Mouse (Mus musculus) CH12.LX (cell line): ENCODE results near the gene Nub1. TPM values are rescaled to one million over a fixed set of nuclear protein-coding genes. Genes with fewer than 3 reads are reported as not detected.

Experiments
- DNase-seq: peaks from one replicate; pipeline ENCODE4 v3.0.0-alpha.2; 2013; ENCODE audit errors: extremely low read depth
- H3K27ac ChIP-seq: 2 replicates; pipeline ENCODE4 v1.5.1; 2012; ENCODE audit warnings: low read depth, mild to moderate bottlenecking, control low read depth, moderate library complexity; ENCODE audit not compliant: insufficient read depth
- H3K27me3 ChIP-seq: replicated peaks from 2 replicates; pipeline ENCODE3; 2012; ENCODE audit warnings: inconsistent platforms
- H3K36me3 ChIP-seq, 2 experiments: replicated peaks in 1 of 2; 2 replicates each; pipeline versions ENCODE3 to v1.6.1; 2012; ENCODE audit warnings: inconsistent platforms in 1 of 2, low read length in 1 of 2, mild to moderate bottlenecking in 1 of 2, mixed read lengths in 1 of 2, moderate library complexity in 1 of 2; ENCODE audit not compliant: control insufficient read depth in 1 of 2, insufficient read depth in 1 of 2
- H3K4me1 ChIP-seq, 2 experiments: 2 replicates each; pipeline ENCODE4 v1.6.1; 2012; ENCODE audit warnings: inconsistent platforms in 1 of 2, moderate library complexity in 1 of 2; ENCODE audit not compliant: insufficient read depth in 2 of 2, control insufficient read depth in 1 of 2
- H3K4me2 ChIP-seq: 2 replicates; pipeline ENCODE4 v1.6.1; 2012; ENCODE audit warnings: low read depth, mild to moderate bottlenecking, control low read depth; ENCODE audit not compliant: poor library complexity, insufficient read depth, severe bottlenecking
- H3K4me3 ChIP-seq, 3 experiments: fragments of 150-350 bp in 1 of 3; sonication (generic) in 1 of 3; replicated peaks in 1 of 3; 2 replicates each; pipeline versions ENCODE3 to v1.5.1; 2011 to 2012; ENCODE audit warnings: low read depth in 2 of 3, low read length in 2 of 3, mild to moderate bottlenecking in 2 of 3, moderate library complexity in 2 of 3, control low read depth in 1 of 3, improper control_type of control experiment in 1 of 3, inconsistent platforms in 1 of 3, mixed read lengths in 1 of 3; ENCODE audit not compliant: poor library complexity in 1 of 3
- H3K79me2 ChIP-seq: replicated peaks from 2 replicates; pipeline ENCODE4 v1.6.1; 2012; ENCODE audit warnings: mild to moderate bottlenecking, moderate library complexity; ENCODE audit not compliant: control insufficient read depth, poor library complexity, insufficient read depth, severe bottlenecking; ENCODE audit errors: extremely low read depth
- H3K9ac ChIP-seq: 2 replicates; pipeline ENCODE4 v1.6.1; 2012; ENCODE audit warnings: low read depth, mild to moderate bottlenecking, control low read depth, moderate library complexity; ENCODE audit not compliant: insufficient read depth
- H3K9me3 ChIP-seq: replicated peaks from 2 replicates; pipeline ENCODE3; 2012; ENCODE audit warnings: low read length, inconsistent platforms, mixed read lengths
- CHD1 ChIP-seq: IDR thresholded peaks from 2 replicates; pipeline ENCODE4 v1.6.1; 2012; ENCODE audit warnings: low read depth, low read length, improper control_type of control experiment, inconsistent platforms
- CTCF ChIP-seq, 2 experiments: IDR thresholded peaks in 1 of 2; conservative IDR thresholded peaks in 1 of 2; 2 replicates each; pipeline ENCODE4 v1.5.1; 2011 to 2012; ENCODE audit warnings: low read depth in 2 of 2, low read length in 2 of 2, improper control_type of control experiment in 1 of 2, inconsistent platforms in 1 of 2, mild to moderate bottlenecking in 1 of 2, moderate library complexity in 1 of 2
- GABPA ChIP-seq: IDR thresholded peaks from 2 replicates; pipeline ENCODE4 v1.6.1; 2012; ENCODE audit warnings: low read depth, low read length, improper control_type of control experiment, inconsistent platforms; ENCODE audit not compliant: insufficient replicate concordance
- HCFC1 ChIP-seq: IDR thresholded peaks from 2 replicates; pipeline ENCODE4 v1.6.1; 2012; ENCODE audit warnings: low read depth, mild to moderate bottlenecking, inconsistent platforms, low read length, improper control_type of control experiment
- IRF4 ChIP-seq: IDR thresholded peaks from 2 replicates; pipeline ENCODE4 v1.6.1; 2014; ENCODE audit warnings: low read depth, mild to moderate bottlenecking, inconsistent platforms, low read length, improper control_type of control experiment
- JUND ChIP-seq: conservative IDR thresholded peaks from 2 replicates; pipeline ENCODE4 v1.6.1; 2011; ENCODE audit warnings: low read depth, low read length, improper control_type of control experiment
- MAFK ChIP-seq: IDR thresholded peaks from 2 replicates; pipeline ENCODE4 v1.6.1; 2011; ENCODE audit warnings: low read length, improper control_type of control experiment; ENCODE audit not compliant: insufficient replicate concordance
- MEF2A ChIP-seq: IDR thresholded peaks from 2 replicates; pipeline ENCODE4 v1.6.1; 2014; ENCODE audit warnings: low read depth, mild to moderate bottlenecking, inconsistent platforms, low read length, improper control_type of control experiment, borderline replicate concordance
- MYC ChIP-seq: IDR thresholded peaks from 2 replicates; pipeline ENCODE4 v1.6.1; 2011; ENCODE audit warnings: low read depth, mild to moderate bottlenecking, improper control_type of control experiment, low read length
- NELFE ChIP-seq: IDR thresholded peaks from 2 replicates; pipeline ENCODE4 v1.6.1; 2011; ENCODE audit warnings: low read depth, low read length, improper control_type of control experiment
- NRF1 ChIP-seq: IDR thresholded peaks from 2 replicates; pipeline ENCODE4 v1.6.1; 2014; ENCODE audit warnings: low read depth, mild to moderate bottlenecking, inconsistent platforms, low read length, improper control_type of control experiment, moderate library complexity
- PAX5 ChIP-seq: IDR thresholded peaks from 2 replicates; pipeline ENCODE4 v1.6.1; 2012; ENCODE audit warnings: low read length, inconsistent platforms, mixed read lengths
- POLR2AphosphoS2 ChIP-seq: IDR thresholded peaks from 2 replicates; pipeline ENCODE4 v1.6.1; 2011; ENCODE audit warnings: low read depth, low read length, improper control_type of control experiment
- RCOR1 ChIP-seq: conservative IDR thresholded peaks from 2 replicates; pipeline ENCODE4 v1.6.1; 2012; ENCODE audit warnings: low read depth, mild to moderate bottlenecking, inconsistent platforms, low read length, improper control_type of control experiment
- TBP ChIP-seq: conservative IDR thresholded peaks from 2 replicates; pipeline ENCODE4 v1.6.1; 2011; ENCODE audit warnings: low read depth, low read length, improper control_type of control experiment
- USF1 ChIP-seq: IDR thresholded peaks from 2 replicates; pipeline ENCODE4 v1.6.1; 2014; ENCODE audit warnings: low read depth, mild to moderate bottlenecking, inconsistent platforms, low read length, improper control_type of control experiment
- USF2 ChIP-seq: conservative IDR thresholded peaks from 2 replicates; pipeline ENCODE4 v1.6.1; 2011; ENCODE audit warnings: low read depth, low read length, improper control_type of control experiment
- ZC3H11A ChIP-seq: IDR thresholded peaks from 2 replicates; pipeline ENCODE4 v1.6.1; 2012; ENCODE audit warnings: low read depth, mild to moderate bottlenecking, inconsistent platforms, low read length, improper control_type of control experiment
- ZMIZ1 ChIP-seq: IDR thresholded peaks from 2 replicates; pipeline ENCODE4 v1.6.1; 2012; ENCODE audit warnings: low read depth, mild to moderate bottlenecking, inconsistent platforms, low read length, improper control_type of control experiment
- dilution Hi-C: fragments of 300-500 bp; cut with MboI; formaldehyde crosslinking; loops from 2 replicates; pipeline ENCODE4 v1.14.3; 2020; ENCODE audit warnings: low sequenced_read_pairs; ENCODE audit not compliant: extremely low pct_unique_long_range_greater_than_20kb, extremely low pct_ligation_motif_present
- in situ Hi-C: fragments of 300-500 bp; cut with MboI; formaldehyde crosslinking; loops from 3 replicates; pipeline ENCODE4 v1.14.3; 2019; ENCODE audit warnings: low sequenced_read_pairs, low pct_ligation_motif_present, low pct_unique_long_range_greater_than_20kb, mixed read lengths
- polyA plus RNA-seq: library from polyadenylated mRNA; unstranded; fragments of >175 nt; gene quantifications from 2 replicates; pipeline ENCODE4 v1.2.1, GENCODE M21; 2012; ENCODE audit warnings: low read depth; ENCODE audit not compliant: insufficient read length
- total RNA-seq, 2 experiments: library from RNA; depleted of rRNA; stranded (reverse); fragments of 300-350 nt in 1 of 2; fragments of >200 nt in 1 of 2; gene quantifications; 2 replicates each; pipeline ENCODE4 v1.2.3; 2012 to 2014

Nub1 gene
- total and polyA plus RNA-seq, 3 experiments, result 58.1 to 83.2 (median 69.3) TPM

GRCm38 (mm10) chr5:24733771-24734426 is 48.6 kb downstream of the Nub1 start:
- Histone ChIP-seq H3K4me3 (no peak overlapping the region), H3K27ac (no peak overlapping the region), H3K9me3 (no peaks in the 10 kb centered on the region), H3K9ac (no peak overlapping the region), H3K4me1 (no peaks in the 10 kb centered on the region), H3K4me2 (no peak overlapping the region), H3K27me3 (no peaks in the 10 kb centered on the region), H3K36me3 (no peaks in the 10 kb centered on the region), H3K79me2 (no peaks in the 10 kb centered on the region)
- dilution Hi-C loops (no loop called here), in situ Hi-C loops (no loop called here)
- TF ChIP-seq ZMIZ1 (no peak), POLR2AphosphoS2 (no peak), CHD1 (no peak), PAX5 (no peak), IRF4 (no peak), USF2 (no peak), MAFK (no peak), ZC3H11A (no peak), CTCF (conservative IDR thresholded peaks at IDR 0.05 in 1 of 2, IDR thresholded peaks at IDR 0.05 in 1 of 2; ENCODE audit: low read depth in 2 of 2, low read length in 2 of 2) (no peak), NELFE (no peak), JUND (no peak), USF1 (no peak), MEF2A (no peak), RCOR1 (no peak)
- DNase-seq, result no peak

GRCm38 (mm10) chr5:24737595-24737994 is 52.3 kb downstream of the Nub1 start:
- Histone ChIP-seq H3K4me3 (no peak overlapping the region), H3K9me3 (no peaks in the 10 kb centered on the region), H3K4me1 (no peaks in the 10 kb centered on the region), H3K9ac (no peak overlapping the region), H3K4me2 (no peak overlapping the region), H3K27ac (no peak overlapping the region)
- dilution Hi-C loops (no loop called here), in situ Hi-C loops (no loop called here)
- TF ChIP-seq JUND (no peak), ZMIZ1 (no peak)
- TF ChIP-seq, all 38 proteins: peak for 0
- H3K79me2 ChIP-seq, result no peaks in the 10 kb centered on the region
- H3K36me3 ChIP-seq, result no peaks in the 10 kb centered on the region
- DNase-seq, result no peak
- H3K27me3 ChIP-seq, result no peaks in the 10 kb centered on the region

GRCm38 (mm10) chr5:24738517-24738916 is 53.2 kb downstream of the Nub1 start:
- Histone ChIP-seq H3K27ac (no peak overlapping the region), H3K4me1 (no peaks in the 10 kb centered on the region), H3K4me3 (no peak overlapping the region), H3K27me3 (no peaks in the 10 kb centered on the region), H3K9me3 (no peaks in the 10 kb centered on the region), H3K9ac (no peak overlapping the region), H3K36me3 (no peaks in the 10 kb centered on the region), H3K4me2 (no peak overlapping the region), H3K79me2 (no peaks in the 10 kb centered on the region)
- dilution Hi-C loops, result no loop called here
- DNase-seq, result no peak
- in situ Hi-C loops, result no loop called here
- TF ChIP-seq MAFK (no peak), MYC (no peak), MEF2A (no peak), USF2 (no peak), TBP (no peak), NRF1 (no peak), POLR2AphosphoS2 (no peak), IRF4 (no peak), HCFC1 (no peak), GABPA (no peak)
